Mouse (Mus musculus) NIH3T3 (cell line): ENCODE data around the gene Mgrn1.
A peak's percentile ranks its signal among the peaks of the same experiment; 100 is the strongest.

Experiments used
- DNase-seq: peaks from one replicate; pipeline ENCODE4 v3.0.0-alpha.2; 2012; ENCODE audit warnings: low read depth

Gene Mgrn1

DNA sequence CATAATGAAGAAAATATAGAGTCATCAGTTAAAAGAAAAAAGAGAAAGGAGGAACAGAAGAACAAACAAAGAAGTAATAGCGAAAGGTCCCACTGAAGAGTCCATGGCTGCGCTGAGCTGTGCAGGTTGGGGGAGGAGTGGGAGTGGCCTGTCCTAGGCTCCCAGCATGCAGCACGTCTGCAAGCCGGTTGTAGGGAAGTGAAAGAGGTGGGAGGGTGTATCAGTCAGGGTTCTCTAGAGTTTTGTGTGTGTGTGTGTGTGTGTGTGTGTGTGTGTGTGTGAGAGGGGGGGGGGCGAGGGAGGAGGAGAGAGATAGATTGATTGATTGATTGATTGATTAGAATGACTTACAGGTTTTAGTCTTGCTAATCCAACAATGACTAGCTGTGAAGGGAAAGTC, 21.9 kb downstream of the Mgrn1 start:
- no peak for DNase-seq

DNA sequence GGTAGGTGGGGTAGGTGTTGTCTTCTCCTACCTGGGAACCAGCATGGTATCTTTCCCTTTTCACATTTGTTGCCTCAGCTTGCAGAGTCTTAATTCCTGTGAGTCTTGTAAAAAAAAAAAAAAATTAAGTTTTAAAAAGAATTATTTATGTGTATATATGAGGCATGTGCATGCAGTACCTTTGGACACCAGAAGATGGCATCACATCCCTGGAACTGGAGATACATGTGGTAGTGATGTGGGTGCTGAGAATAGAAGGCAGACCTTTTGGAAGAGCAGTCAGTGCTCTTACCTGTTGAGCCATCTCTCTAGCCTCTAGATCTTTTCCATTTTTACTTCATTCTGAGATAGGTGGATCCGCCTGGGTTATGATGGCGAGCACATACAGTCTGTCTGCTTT, 23.7 kb downstream of the Mgrn1 start:
- DNase-seq = peak; percentile 55

DNA sequence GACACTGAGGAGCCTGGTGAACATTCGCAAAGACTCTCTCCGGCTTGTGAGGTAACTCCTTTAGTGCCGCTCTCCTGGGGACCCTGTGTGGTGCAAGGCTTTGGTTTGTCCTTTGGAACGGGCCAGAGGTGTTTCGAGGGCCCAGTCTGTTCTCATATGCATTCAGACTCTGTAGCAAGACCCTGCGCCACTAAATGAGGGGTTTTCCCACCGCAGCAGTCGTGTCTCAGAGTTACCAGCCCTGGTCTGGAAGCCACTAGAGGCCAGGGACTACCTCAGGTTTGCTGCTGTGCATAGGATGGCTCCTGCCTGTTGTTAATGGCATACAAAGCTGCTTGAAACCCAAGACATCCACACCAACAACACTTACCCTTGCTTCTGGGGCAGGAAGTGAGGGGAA, 24.7 kb downstream of the Mgrn1 start:
- no peak for DNase-seq

DNA sequence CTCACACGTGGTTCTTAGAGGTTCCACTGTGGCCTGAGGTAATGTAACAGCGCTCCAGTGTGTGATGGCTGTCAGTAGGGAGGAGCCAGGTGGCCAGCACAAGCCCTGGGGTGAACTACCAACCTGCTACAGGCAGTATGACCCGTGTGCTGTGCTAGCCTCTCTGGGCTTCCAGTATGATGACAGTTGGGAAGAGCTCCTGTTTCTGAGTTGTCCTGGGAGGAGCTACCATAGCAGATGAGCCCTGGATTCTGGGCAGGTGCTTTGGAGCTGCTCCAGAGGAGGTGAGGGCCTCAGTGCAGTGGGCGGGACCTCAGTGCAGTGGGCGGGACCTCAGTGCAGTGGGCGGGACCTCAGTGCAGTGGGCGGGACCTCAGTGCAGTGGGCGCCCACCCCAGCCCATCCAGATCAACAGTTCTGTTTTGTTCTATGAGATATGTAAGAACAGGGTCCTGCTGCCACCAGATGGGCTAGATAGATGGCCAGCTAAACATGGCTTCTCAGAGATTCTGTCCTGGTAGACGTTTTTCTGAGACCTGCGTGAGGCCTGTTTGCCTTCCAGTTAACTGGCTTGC, 26.1 kb downstream of the Mgrn1 start:
- DNase-seq = no peak

DNA sequence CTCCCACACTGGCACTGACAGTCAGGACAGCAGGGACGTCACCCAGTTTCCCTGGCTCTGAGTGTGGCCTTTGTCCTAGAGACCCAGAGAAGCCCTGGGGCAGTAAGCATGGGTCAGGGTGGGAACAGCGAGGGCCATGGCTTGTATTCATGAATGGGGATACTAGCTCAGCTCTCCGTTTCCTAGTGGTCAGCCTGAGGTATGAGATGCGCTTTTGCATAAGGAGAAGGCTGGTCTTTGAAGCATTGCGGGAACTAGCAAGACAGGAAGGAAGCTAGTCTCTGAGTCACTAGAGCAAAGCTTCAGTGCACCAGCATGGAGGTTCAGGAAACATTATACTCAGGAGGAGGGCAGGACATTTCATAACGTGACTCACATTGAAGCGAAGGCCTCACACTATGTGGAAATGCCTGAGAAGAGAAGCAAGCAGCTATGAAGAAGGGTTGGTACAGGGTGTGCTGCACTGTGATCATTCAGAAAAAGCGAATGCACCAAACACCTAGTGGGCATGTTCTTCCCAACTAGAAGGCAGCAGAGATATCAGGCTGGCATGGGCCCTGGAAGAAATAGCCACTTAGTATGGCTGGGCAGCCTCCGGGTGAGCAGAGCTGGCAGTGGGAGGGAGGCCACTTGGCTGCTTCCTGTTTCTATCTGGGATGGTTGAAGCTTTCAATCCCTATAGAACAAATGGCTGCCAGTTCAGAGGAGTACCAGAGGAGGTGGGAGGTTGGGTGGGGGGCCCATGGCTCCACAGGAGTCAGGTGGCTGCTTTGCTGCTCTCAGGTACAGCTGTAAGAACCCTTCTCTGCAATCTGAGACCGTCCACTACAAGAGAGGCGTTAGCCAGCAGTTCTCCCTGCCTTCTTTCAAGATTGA, 27.1 kb downstream of the Mgrn1 start:
- DNase-seq = peak; percentile 88

DNA sequence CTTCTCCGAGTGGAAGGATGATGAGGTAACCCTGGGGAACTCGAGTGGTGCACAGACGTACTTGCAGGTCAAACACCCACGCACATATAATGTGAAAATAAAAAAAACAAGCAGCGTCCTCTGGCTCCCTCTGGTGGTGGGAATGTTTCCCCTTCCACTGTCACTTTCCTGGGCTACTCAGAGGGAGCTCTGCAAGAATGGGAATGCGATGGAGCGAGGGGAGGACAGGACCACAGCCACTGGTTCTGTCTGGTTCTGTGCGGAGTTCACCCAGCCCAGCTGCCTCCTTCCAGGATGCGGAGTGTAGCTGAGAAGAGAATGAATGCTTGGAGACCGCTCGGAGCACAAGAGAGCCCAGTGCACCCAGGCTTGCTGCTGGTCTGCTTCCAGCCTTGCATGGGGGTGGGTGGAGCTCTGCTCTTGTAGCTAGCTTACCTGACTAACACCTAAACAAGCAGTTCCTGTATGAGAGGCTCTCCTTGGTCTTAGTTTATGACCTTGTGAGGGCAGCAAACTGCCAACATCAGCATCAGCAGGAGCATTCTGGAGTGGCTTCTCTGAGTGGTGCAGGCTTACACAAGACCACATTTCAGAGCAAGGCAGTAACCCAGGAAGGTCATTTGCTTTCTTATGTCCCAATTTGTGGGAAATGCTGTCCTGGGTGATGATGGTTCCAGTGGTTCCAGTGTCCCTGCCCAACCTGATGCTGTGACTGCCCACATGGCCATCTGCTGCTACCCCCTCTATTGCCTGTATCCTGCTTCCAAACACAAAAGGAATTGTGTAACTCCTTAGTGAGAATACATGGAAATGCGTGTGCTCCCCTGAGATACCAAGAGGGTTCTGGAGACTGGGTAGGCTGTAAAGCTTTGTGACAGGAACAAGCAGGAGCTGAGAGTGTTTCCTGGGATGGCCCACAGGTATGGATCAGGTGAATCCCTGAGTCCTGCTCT, 28.0 kb downstream of the Mgrn1 start:
- peak; percentile 95 for DNase-seq

DNA sequence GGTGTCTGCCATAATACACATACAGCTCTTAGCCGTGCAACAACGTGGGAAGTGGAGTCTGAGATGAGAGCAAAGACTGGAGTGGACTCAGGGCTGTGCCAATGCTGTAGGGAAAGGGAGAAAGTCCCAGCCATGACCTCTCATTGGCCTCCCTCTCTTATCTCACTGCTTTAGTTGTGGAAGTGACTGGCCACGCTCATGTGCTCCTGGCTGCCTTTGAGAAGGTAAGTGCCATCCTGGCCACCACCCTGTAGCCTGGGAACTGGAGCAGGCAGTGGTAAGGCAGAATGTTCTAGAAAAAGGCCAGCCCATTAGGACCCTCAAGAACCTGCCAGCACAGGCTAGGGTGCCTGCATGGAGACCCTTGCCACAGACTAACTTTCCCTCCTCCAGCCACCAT, 29.9 kb downstream of the Mgrn1 start:
- DNase-seq = no peak

DNA sequence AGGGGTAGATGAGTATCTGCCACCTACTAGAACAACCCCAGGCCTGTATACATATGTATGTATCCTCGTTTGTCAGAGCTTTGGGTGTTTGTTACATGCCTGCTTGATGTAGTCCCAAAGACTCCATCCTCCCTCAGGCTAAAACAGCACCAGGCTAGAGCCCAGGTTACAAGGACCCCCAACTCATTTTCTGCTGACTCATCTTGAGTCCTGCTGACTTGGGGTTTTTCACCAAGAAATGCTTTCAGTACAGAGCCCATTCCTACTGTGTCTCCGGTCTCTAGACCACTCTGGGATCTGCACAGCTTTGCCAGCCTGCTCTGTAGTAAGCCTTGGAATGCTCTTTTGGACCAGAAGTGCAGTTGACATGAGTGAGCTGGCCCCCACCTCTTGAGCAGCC, 30.6 kb downstream of the Mgrn1 start:
- DNase-seq = no peak

DNA sequence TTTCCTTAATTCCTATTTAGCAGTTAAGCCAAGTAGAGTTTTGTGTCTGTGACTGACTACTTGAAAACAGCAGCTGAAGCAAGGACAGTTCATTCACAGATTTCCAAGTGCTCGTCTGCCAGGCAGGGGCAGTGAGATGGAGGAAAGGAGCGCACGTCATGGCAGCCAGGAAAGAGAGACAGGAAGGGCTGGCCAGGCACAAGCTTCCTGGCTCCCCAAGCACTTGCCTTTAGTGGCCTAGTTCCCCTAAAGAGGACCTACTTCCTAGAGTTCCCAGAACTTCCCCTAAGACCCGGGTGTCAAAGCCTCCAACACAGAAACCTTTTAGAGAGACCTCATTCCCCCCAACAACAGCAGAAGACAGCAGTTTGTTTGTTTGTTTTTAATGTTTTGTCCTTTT, 34.5 kb downstream of the Mgrn1 start:
- no peak for DNase-seq

DNA sequence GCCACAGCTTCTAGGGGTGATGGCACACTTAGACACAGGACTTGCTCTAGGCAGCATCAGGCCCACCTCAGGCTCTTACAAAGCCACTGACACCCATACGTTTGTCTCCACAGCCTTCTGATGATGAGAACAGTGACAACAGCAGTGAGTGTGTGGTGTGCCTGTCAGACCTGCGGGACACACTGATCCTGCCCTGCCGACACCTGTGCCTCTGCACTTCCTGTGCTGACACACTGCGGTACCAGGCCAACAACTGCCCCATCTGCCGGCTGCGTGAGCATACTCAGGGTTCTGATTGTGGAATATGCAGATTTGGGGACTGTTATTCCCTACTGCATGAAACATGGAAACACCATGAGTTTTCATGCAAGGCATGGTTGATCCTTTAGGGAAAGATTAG, 36.4 kb downstream of the Mgrn1 start:
- no peak for DNase-seq

DNA sequence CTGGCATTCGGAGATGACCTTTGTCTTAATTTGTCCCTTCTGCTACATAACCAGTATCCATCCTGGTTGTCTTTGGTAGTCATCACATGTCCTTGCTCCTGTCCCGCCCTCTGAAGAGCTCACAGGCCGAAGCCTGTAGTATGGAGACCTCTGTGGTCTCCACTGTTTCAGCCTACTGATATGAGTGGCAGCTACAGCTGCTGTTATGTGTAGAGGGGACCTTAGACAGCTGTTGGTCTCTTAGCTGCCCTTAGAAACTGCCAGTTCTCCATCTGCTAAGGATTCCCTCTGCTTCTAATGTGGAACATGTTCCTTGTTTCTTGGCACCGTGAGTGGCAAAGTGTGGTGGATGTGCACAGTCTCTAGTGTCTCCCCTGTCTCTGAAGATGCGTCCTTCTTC, 37.9 kb downstream of the Mgrn1 start:
- DNase-seq = no peak

DNA sequence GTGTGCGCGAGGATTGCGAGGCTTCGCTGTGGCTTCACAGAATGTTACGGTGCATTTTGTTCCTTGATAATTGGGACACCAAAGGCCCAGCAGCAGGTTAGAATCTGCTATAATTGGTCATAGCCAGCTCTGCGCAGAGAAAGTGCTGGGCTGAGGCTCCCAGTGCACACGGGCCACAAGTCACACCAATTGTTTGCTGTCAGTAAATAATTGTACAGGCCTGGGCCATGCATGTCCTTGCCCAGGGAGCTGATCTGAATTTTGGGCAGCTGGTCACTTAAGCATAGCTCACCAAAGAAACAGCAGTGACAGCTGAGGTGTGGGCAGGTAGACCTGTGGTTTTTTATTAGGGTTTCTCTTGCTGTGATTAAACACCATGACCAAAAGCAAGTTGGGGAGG, 41.9 kb downstream of the Mgrn1 start:
- no peak for DNase-seq

DNA sequence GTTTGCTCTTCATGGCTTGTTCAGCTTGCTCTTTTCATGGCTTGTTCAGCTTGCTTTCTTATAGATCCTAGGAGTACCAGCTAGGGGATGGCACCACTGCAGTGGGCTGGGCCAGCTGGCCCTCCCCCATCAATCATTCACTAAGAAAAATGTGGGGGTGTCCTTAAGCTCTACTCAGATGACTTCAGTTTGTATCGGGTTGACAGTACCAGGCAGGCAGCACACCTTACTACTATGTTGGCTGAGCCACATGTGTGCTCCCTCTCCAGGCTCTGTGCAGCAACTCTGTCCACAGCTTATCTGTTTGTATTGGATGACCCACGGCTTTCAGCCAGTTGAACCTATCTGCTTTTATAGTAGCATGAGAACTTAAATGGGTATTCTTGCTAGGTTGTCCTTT, 42.4 kb downstream of the Mgrn1 start:
- no peak for DNase-seq

DNA sequence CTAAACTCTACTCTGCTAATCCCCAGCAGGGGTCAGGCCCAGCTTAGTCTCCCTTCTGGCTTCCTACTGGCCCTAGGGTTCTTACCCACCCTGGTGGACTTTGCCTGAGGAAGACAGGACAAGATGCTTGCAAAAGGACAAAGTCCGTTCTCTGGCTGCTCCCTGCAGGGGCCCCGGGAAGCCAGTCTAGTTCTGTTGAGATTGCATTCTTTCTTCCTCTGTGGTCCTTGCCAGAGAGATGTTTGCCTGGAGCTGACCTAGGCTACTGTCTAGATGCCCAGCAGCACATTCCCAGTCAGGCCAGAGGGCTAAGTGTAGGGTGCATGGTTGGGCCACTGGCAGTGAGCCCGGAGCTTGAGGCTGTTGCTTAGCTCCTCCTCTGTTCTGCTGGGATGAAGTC, 46.4 kb downstream of the Mgrn1 start:
- peak; percentile 40 for DNase-seq

DNA sequence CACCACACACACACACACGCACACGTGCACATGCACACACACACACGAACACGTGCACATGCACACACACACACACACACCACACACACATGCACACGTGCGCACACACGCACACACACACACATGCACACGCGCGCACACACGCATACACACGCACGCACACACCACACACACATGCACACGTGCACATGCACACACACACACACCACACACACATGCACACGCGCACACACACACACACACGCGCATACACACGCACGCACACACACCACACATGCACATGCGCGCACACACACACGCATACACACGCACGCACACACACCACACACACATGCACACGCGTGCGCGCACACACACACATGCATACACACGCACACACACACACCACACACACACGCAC, 49.4 kb downstream of the Mgrn1 start:
- DNase-seq = no peak

DNA sequence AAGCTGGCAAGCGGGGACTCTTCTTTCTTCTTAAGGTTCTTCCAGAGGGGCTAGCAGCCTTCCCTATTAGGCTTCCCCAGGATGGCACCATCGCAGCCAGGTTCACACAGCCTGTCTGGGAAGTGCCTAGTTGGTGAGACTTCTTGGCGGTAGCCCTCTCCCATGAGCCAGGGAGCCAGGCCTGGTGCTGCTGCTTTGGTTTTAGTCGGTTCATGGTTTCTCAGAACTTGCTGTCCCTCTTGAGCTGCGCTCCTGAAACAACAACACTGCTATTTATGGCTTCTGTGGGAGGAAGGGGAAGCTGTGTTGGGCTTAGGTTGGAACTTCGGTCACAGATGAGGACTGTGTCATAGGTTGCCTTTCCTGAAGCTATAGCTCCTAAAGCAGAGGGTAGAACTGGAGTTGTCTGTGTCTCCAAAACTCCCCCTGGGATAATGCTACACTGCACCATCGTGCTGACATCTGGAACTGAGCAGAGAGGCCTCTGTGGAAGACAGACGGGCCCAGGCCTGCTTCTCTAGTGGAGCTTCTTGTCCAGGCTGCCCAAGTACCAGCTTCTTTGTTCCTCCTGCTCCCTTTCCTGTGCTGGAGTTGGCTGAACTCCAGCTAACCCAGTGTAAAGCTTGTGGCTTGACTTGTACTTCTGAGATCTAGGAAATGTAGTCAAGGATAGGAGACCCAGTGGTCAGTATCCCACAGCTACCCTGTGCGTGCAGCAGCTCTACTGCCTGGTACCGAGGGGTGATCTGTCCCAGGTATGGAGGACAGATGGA, 50.1 kb downstream of the Mgrn1 start:
- DNase-seq = peak; percentile 28

DNA sequence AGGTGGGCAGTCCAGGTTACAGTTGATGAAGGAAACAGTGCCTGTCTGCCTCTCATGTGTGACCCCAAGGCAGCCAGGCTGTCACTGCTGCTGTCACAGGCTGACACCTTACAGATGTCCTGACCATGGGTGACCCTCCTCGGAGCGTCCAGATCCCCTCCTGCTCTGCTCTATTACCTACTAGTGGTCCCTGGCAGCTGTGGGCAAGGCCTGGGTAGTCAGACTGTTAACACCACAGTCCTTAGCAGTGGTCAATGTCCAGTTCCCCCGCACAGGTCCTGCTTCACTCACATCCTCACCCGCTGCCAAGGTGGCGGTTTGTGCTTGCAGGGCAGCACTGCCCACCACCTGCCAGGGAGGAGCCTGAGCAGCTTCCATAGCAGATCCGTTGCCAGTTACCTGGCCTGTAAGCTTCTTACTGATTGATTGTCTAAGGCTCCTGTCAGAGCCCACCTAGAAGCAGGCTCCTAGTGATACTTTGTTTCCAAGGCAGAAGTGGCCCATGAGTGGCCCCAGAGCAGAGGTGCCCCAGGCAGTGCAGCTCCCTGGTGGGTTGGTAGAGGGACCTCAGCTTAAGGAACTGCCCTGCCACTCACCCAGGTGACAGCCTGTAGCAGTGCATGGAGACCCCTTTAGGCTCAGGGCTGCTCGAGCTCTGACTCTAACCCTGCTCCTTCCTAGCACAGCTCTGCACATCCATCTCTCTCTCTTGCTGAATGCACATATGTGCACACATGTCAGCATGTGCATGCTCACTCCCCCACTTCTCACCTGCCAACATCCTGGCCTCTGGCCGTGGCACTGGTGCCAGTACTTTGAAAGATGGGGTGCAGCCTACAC, 51.5 kb downstream of the Mgrn1 start:
- DNase-seq = no peak

DNA sequence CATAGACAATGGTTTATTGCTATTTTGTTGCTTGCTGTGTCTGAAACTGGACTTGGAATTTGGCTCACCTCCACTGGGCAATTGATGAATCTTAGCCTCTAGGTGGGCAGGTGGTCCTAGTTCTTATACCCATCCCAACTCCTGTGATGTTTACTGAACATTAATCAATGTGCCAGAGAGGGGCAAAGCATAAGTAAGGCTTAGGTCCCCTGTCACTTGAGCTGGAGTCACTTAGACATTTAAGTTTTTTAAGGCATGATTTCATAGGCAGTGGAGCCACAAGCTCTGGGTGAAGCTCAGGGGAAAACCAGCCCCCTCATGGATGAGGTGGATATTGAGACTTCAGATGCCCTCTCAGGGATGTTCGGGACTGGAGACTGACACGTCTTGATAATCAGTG, 52.4 kb downstream of the Mgrn1 start, which contains the start of gene Nudt16l1:
Gene Nudt16l1, plus strand, starts transcription at position 301 of the 400 bp plus-strand sequence.
- DNase-seq = no peak

DNA sequence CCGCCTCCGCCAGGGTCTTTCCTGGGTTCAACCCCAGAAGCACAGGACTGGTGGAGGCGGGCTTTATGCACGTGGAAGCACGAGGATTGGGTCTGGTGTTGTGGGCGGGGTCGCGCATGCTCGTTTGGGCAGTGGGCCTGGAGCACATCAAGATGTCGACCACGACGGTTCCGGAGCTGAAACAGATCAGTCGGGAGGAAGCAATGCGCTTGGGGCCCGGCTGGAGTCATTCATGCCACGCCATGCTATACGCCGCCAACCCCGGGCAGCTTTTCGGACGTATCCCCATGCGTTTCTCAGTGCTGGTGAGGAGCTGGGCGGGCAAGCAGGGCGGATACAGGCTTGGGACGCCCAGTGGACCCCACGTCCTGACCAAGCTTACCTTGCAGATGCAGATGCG, 52.9 kb downstream of the Mgrn1 start:
- DNase-seq = peak; percentile 96

DNA sequence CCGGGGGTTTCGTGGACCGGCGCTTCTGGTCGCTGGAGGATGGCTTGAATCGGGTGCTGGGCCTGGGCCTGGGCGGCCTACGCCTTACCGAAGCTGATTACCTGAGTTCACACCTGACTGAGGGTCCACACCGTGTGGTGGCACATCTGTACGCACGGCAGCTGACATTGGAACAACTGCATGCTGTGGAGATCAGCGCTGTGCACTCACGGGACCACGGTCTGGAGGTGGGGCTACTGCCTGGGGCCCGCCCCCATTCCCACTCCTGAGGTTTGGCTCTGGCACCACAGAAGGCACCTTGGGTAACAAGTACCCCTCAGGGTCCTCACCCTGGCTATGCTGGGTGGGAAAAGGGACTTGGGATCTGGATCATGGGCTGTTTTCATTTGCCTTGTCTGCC, 53.4 kb downstream of the Mgrn1 start:
- DNase-seq = peak; percentile 74

DNA sequence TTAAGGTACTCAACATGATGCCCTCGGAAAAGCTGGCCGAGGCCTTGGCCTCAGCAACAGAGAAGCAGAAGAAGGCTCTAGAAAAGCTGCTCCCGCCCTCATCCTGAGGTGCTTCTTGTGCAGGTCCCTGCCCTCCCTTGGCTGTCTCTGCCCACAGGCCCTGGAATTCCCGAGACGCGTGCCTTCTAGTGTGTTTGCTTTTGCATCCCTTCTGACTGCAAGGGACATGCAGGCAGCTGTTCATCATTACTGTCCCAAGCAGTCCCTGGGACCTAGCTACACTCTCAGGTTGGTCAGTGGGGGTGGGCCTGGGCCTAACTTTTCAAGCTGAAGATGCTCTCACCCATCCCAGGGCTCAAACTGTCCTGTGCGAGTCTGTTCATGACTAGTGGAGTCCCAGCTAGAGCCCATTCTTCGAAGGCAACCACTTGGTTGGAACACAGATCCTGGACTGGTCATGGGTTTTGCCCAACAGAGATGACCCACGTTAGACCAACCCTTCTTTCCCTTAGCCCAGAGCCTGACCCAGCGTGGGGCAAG, 54.3 kb downstream of the Mgrn1 start:
- DNase-seq = no peak
